Mouse (Mus musculus): ENCODE results near the gene Piezo1.
"Not testable (repeated sequence)": the region's sequence is repeated elsewhere in the genome, so short reads cannot be mapped to it uniquely, and the experiment has no call there.

Gene Piezo1

DNA sequence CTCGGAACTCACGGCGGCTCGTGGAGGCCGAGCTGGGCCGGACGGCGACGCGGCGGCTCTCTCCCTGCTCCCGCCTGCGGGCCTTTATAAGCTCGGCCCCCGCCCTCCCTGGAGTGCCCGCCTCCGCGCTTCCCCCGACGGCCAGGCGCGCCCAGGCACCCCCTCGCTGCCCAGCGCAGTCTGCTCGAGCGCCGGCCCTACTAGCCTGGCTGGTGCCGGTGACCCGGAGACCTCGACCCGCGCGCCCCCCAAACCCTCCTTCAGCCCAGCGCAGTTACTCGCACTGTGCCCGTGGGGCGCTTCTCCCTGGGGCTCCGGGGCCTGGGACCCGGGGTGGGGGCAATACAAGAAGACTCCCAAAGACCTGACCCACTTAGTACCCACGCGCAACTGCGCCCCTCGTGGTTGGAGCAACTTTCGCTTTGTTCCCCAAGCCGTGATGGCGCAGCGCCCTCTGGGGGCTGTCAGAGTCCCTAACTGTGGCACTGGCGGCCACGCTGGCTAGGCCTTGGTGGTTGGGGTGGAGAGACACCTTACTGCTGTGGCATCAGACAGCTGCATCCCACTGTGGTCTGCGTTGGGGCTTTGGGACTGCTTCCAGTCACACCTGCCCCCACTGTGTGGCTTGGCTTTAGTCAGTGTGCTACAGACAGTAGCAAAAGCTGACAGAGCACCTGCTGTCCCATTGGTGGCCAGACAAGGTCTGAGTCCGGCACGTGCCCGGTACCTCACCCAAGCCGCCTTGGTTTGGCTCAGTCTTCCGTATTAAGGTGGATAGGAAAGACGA, at the start of gene Piezo1:
Gene Piezo1 (minus strand): TSS at position 65 of the 787 bp plus-strand sequence.
- DNase-seq: peak; percentile 56

DNA sequence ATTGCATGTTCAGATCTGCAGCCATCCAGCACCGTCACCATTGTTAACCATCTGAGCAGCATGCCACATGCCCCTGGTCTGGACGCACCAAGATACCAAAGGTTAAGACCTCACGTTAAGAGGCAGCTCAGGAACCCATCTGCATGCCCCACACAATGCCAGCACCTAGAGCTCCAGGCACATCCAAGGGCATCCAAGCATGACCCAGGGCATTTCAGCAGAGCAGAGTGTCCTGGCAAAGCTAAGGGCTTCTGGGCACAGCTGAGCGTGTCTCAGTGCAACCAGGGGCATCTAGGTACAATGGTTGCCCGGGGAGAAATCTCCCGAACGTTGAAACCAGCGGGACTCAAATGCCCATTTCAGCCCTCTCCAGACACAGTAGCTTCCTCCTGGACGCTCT, 49.5 kb upstream of the Piezo1 start:
- DNase-seq: no peak

DNA sequence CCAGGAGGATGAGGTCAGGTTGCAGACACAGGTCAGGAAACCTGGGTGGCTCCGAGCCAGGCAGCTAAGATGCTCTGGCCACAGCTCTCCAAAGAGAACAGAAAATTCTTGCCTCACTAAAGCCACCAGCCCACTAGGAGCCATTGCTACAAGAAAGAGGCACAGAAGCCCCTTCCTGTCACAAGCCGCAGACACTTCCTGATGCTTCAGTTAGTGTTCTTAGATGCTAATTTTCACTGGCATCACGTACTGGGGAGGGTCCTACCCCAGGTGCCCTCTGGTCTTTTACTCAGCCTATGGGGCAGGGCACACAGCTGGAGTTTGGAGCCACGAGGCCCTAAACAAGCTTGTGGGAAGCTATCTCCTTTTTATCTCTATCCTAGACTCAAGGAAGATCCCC, 44.9 kb upstream of the Piezo1 start:
- DNase-seq: no peak

DNA sequence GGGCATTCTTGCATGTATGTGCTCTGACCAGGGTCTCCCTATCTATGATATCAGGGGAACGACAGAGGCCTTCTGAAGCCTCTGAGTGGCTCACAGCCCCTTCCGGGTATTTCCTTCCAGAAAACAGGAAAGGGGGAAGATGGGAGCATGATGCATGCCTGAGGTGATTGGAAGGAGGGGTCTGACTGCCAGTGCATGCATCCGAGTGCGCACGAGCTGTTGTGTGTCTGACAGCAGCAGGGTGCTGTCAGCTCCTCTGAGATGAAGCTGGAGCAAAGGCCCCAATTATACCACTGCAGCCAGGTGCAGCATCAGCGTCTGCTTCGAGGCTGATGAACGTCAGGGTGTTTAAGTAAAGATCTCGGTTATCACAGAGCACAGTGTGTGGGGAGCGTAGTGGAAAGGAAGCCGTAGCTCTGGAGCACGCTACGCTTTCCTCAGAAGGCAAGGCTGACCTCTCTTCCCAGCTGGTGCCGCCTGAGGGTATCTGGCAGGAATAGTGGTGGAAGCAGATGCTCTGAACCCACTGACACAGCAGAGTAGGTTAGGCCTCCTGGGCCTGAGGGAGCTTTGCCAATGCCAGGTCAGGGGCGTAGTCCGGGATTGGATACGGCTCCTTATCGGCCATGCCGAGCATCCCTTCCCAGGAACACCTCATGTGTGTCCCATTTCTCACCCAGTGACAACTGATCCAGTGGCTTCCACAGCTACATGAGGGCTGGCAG, 42.8 kb upstream of the Piezo1 start:
- no peak for DNase-seq

DNA sequence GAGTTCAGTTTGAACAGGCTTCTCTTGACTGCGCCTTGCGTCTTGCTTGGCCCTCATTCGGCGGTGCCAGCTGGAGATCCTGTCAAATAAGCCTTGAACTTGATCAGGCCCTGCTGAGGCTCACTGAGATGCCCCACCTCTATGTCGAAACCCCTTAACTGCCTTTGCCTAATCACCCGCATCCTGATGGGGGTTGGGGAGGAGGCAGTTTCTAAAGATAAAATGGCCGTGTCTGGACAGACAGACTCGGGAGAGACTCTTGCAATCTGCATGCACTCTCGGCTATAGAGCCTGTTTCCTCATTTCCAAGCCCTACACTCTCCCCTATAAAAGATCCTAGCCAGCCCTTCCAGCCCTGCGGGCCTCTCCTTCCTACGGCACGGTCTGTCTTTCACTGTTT, 42.1 kb upstream of the Piezo1 start:
- no peak for DNase-seq

DNA sequence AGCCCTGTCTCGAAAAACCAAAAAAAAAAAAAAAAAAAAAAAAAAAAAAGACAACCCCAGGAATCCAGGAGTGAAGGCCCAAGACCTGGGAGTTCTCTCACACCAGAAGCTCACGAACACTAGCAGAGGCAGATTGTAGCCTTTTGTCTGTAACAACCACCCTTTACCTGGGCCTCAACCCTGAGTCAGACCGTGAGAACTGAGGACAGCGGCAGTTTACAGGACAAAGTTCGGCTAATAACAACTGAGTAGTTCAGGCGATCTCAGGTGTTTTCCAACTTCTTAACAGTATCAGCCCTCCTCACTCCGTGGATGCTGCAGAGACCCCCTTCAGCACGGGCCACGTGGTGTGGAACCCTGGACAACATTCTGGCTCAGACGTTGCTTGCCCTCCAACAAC, 35.6 kb upstream of the Piezo1 start:
- no peak for DNase-seq

DNA sequence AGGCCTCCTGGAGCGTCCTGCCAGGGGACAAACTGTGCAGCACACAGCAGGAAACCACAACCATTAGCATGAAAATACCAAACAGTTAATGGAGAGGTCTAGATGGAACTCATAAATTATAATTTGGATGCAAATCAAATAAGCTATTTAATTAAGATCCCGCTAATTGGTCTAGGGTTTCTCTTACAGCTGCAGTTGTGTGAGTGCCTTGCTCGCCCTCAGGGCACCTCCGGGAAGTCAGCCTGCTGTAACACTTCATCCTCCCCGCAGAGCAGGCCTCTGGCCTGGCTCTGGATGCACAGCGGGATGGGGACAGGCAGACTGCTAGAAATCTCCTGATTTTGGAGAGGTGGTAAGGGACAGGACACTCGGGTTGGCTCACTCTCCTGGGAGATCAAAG, 35.0 kb upstream of the Piezo1 start:
- DNase-seq: no peak

DNA sequence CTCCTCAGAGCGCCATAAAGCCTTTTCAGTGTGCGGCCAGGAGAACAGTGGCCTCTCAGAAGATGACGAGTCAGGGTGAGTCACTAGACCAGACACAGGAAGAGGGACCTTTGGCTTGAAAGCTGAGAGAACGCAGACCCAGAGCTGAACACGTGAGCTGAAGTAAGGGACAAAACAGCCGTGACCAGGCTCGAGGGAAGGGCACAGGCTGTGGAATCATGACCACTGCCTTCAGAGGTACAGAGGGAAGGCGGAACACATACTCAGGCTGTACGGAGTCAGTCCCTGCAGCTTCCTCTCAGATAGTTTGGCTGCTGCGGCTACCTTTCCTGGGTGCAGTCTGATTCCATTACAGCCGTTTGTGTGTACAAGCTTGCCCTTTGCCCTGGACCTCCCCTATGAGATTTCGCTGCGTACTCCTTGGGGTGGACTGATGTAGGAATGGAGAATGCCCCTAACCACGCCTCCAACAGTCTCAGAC, 34.3 kb upstream of the Piezo1 start:
- no peak for DNase-seq

DNA sequence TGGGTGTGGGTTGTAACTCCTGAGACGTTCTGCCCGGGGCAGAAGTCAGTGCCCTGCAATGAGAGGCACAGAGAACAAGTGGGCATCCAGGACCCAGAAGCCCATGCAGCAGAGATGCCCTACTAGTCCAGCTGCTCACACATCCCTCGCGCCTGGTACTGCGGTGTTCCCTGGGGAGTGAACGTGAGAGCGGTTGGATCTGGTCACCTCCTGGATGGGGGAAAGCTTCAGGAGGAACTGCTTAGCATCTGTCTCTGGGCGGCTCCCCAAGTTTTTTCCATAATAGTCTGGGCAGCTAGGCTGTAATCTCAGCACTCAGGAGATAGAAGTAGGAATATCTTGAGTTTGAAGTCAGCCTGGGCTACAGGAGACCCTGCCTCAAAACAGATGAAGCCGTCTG, 33.9 kb upstream of the Piezo1 start:
- DNase-seq: no peak

DNA sequence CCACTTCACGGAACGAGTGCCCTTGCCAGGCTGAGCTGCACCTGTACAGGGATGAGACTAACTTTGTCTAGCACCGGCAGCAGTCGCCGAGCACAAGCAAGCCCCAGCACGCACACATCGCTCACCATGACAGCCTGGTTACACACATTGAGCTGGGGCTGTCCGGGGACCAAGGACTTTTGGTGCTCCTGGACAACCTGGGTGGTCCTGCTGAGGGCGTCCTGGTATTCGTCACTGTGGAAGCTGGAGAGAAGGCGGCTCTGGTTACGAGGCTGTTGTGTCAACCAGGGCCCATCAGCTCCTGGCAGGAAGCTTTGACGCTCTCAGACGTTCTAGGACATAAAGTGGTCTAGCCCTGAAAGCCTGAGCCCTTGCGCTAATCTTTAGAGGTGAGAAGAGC, 29.8 kb upstream of the Piezo1 start:
- no peak for DNase-seq

DNA sequence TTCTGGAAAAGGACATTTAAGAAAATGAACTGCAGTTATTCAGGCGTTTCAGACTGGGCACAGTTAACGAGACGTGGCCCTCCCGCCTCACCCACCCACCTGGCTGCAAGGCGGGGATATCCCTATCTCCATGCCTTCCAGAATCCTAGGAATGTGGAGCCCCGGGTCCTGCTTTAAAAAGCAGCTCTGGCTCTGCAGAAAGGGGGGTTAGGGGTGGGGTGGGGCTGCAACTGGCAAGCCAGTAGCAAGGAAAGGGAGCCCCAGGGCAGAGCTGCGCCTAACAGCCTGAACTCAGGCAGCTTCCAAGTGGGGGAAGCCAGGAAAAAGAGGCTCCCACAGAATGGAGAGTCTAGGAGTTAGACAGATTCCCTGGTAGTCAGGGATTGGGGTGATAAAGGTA, 28.1 kb upstream of the Piezo1 start:
- DNase-seq: no peak

DNA sequence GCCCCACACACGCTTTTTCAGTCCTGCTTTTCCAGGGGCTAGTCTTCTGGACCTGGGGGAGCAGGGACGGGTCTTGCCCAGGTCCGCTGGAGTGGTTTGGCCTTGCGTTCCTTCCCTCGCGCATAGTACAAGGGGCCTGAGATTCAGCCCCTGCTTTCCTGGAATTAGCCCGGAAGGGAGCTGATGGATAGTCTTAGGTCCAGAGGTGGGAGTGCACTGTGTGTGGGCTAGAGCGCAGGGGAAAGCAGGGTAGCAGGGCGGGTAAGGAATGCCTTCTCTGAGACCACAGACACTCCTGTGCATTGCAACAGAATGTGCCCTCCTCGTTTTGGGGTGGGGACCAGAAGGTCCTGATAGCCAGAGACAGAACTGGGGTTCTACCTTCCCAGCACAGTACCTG, 26.0 kb upstream of the Piezo1 start:
- no peak for DNase-seq

DNA sequence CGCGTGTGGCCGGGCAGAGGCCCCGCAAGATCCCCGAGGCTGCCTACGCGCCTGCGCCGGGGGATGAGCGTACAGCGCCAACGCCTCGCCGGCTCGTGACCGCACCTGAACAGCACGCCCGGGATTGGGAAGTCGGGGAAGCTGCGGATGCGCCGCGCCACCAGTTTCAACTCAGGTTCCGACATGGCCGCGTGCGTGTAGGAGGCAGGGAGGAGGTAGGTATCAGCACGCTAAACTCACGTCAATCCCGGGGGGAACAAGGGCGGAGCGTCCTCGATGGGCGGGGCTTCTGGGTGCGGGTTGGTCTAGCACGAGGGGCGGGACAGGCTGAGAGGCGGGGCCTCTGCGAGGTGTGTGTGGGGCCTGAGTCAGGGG, 25.5 kb upstream of the Piezo1 start, which contains the start of gene Aprt:
Gene Aprt (minus strand): TSS at position 262 of the 375 bp plus-strand sequence.
- peak; percentile 96 for DNase-seq

DNA sequence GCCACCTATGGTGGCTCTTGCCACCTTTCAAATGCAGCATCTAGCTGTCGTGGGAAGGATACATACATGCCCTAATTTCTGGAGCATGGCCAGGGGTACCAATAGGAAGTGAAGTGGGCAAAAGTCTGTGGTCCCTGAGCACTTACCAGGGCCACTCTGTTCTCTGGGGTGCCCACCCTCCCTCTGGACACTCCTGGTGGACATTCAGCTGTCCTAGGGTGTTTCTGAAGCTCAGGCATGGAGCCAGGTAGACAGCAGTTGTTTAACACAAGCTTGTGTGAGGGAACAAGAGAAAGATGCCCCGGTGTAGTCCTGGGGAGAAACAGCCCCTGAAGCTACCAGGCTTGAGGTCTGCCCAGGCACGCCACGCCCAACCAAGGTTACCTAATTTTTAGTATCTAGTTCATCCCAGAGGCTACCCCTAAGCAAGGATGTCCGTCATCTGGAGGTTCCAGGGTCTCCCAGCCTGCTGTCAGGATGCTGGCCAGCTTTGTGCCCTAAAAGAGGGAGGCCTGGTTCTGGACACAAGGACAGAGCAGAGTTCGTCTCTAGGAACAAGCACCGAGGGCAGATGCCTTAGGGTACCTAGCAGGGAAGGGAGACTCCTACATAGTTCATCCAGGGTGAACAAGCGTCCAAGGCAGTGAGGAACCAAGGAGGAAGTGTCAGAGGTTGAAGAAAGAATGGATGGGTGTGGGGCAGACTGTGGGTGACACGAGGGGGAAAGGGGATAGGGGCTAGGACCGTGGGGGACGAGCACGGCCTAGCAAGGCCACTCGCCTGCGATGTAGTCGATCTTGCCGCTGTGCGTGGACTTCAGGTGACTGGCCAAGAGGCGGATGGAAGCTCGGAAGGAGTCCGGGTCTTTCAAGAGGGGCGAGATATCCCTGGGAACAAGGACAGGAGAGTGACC, 24.9 kb upstream of the Piezo1 start:
- DNase-seq: peak; percentile 33

DNA sequence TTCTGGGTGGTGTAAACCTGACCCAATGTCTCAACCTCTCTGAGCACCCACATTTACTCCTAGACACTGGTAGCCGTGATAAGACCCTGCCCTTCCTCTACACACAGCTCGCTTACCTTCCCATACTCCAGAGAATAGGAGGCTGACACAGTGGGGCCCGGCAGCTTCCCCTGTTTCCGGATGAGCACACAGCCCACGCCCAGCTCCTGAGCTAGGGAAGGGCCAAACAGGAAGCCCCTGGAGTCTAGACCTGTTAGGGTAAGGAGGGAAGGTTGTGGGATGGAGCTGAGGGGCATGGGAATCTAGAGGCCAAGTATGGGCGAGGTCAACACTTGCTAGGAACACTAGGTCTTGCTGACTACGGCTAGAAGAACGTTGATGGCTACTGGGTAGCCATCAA, 24.2 kb upstream of the Piezo1 start:
- no peak for DNase-seq

DNA sequence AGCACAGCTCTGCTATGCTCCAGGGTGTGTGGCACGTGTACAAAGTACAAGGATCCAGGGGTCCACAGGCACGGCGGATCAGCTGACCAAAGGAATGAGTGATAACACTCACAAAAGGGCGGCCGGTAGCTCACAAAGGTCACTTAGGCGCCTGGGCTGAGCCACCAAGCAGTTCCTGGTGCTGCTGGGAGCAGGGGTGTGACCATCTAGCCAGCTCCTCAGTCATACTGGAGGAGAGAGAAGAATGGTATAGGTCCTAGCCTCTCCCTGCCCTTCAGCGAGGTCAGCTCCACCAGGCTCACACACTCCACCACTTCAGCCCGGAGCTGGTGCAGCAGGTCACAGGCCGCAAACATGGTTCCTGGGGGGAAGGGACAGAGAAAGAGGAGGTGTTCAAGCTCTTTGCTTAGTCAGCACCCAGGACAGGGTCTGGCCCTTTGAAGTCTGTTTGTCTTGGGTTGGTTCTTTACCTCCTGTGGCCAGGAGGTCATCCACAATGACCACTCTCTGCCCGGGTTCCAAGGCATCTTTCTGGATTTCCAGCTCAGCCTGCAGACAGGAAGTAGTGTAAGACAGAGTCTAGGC, 23.6 kb upstream of the Piezo1 start:
- DNase-seq: no peak

DNA sequence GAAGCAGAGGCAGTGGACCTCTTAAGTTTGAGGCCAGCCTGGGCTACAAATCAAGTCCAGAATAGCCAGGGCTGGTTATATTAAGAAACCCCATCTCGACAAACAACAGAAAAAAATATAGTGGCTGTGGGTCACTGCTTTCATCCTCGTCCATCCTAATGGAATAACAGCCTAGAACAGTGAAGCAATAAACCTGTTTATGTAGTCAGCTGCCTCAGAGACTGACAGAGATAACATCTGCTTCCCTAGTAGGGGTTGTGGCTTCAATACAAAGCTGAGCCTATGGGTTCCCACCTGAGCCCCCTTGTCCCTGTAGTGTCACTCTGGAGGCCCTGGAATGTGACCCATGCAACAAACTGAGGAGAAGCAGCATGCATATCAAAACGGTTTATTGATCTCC, 23.1 kb upstream of the Piezo1 start:
- no peak for DNase-seq

DNA sequence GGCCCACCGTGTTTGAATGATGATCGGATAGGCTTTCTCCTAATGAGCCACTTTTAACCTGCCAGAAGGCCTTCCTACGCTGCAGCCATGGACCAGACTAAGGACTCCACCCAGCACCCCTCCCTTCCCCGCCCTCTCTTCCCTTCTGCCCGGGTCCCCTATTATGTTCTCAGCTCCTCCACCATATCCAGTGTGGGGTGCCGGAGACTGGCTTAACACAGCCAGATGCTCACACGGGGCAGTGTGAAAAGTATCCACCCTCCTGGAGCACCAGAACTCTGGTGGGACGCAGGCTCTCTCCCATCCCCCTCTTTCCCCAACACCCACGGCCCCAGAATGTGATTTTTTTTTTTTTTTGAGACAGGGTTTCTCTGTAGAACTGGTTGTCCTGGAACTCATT, 22.4 kb upstream of the Piezo1 start:
- DNase-seq: no peak

DNA sequence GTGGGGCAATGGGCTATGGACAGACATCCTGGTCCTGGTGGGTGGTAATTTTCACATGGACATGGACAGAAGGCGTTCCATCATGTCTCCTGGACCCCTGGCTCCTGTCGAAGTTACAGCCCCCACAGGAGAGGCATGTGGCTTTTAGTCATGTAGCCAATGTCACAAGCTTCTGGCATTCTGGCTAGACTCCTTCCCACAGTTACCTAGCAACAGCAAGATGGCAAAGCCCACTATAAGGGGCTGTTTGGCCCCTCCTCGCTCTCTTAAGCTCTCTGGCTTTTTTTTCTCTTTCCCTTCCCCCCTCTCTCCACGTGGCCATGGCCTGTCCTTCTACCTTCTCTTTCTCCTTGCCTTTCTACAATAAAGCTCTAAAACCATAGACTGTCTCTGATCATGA, 22.0 kb upstream of the Piezo1 start:
- DNase-seq: not testable (repeated sequence)

DNA sequence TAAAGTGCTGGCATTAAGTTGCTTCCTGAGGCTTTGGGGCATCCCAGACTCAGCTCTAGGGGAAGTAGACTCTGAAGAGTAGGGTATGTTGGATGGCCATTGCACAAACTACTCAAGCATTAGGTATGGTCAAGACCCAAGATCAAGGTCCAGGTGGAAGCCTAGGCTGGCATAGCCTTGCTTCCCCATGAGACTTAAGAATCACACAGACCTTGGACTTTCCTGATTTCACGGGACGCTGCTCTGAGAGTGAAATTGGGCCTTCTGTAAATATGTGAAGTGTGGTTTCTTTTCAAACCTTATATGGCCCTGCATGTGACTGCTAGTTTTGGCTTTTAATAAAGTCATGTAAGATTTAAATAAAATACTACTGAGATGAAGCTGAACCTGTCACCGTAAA, 21.6 kb upstream of the Piezo1 start:
- DNase-seq: no peak

DNA sequence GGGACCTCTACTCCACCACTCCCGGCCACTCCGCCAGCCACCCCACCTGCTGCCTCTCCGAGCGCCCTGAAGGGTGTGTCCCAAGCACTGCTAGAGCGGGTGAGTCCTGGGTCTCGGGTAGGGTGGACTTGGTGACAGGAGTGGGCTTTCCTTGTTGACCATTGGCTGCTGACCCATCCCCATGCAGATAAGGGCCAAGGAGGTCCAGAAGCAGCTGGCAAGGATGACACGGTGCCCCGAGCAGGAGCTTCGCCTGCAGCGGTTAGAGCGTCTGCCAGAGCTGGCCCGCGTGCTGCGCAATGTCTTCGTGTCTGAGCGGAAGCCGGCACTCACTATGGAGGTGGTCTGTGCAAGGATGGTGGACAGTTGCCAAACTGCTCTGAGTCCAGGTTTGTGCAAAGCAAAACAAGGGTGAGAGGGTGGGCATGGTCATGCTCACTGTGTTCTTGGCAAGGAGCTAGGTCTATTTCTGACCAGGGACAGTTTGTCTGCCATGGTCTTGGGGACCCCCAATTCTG, 20.7 kb upstream of the Piezo1 start:
- DNase-seq: no peak

DNA sequence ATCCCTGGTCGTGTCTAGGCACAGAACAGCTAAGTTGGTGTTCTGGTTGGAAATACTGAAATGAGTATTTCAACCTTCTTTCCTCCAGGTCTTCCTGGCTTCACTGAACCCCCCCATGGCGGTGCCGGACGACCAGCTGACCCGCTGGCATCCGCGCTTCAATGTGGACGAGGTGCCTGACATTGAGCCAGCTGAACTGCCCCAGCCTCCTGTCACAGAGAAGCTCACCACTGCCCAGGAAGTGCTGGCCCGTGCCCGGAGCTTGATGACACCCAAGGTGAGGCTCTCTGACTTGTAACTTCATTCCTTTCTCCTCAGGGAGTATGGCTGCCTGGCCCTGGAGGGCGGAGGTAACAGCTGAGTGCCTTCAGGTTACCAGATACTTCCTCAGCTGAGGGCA, 20.0 kb upstream of the Piezo1 start:
- DNase-seq: peak; percentile 64

DNA sequence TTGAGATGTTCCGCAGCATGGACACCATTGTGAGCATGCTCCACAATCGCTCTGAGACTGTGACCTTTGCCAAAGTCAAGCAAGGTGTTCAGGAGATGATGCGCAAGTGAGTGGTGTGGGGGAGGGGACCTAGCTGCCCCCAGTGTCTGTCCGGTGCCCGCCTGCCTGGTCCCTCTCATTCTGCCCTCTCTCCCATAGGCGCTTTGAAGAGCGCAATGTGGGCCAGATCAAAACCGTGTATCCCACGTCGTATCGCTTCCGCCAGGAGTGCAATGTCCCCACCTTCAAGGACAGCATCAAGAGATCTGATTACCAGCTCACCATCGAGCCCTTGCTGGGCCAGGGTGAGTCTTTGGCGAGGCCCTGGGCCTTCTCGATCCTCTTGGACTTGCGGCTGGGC, 18.9 kb upstream of the Piezo1 start:
- DNase-seq: no peak
